Mouse (Mus musculus) embryonic fibroblast, embryonic 13.5 days (primary cell): Measurements from ENCODE around the gene Gm44502.

Source experiments
- CTCF ChIP-seq: IDR thresholded peaks from 2 replicates; pipeline ENCODE4 v1.5.1; 2011; ENCODE audit warnings: mild to moderate bottlenecking, control low read depth, low read length, moderate library complexity, borderline replicate concordance; ENCODE audit not compliant: insufficient read depth
- POLR2A ChIP-seq: IDR thresholded peaks from 2 replicates; pipeline ENCODE4 v1.6.1; 2011; ENCODE audit warnings: low read depth, mild to moderate bottlenecking, control low read depth, low read length, moderate library complexity

DNA sequence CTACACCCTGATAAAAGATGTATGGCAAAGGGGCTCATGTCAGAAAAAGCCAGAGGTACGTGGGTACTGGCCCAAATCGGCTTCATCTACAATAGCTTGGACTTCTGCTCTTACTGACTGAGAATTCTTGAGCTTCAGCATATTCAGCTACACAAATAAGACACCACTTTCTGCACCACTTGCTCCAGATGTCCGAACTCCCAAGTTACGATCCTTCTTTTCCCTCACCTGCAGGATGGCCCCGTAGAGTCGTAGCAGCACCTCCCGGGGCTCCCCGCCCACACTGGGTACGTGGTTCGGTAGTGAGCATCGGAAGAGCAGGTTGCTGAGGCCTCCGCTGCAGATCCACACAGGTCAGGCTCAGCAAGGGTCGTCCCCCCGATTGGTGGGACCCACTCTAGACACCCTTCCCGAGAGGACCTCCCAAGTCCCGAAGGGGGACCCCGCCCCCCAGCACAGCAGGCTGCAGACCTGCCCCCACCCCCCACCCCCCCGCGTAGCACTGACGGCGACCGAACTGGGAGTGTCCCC, 610 bp downstream of the Gm44502 start:
- TF ChIP-seq CTCF (no peak), POLR2A (no peak)
